Mouse (Mus musculus): Measurements from ENCODE around the gene Nbea. TPM values are rescaled to one million over a fixed set of nuclear protein-coding genes. Genes with fewer than 3 reads are reported as not detected.

Nbea gene
- total RNA-seq, 1 experiment from 2014 or later, result 0.29 TPM

DNA sequence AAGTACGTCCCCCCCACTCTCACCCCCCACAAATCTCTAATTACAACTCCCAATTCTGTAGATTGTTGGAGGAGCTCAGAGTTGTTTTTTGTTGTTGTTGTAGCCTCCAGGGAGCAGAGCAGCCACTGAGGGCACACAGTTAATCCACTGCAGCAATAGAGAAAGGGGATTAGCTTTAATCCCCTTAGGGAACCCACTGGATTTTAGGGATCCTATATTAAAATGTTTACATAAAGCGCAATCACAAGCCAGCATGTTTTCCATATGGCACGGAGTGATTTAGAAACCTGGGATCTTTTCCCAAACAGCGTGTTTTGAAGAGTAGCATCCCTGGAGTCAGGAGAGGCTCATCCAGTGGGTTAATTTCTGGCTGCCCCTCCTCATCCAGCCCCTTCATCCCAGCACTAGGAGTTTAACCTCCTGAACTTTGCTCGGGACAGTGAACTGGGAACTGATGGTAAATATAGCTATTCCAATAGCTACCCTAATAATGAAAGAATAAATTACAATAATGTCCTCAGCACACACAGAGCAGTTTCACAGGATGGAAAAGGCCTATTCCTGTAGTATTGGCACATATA, 394.8 kb downstream of the Nbea start:
- no peak for ATAC-seq (replicated peaks; ENCODE audit: insufficient number of reproducible peaks, low FRiP score, low TSS enrichment, poor library complexity, severe bottlenecking)

DNA sequence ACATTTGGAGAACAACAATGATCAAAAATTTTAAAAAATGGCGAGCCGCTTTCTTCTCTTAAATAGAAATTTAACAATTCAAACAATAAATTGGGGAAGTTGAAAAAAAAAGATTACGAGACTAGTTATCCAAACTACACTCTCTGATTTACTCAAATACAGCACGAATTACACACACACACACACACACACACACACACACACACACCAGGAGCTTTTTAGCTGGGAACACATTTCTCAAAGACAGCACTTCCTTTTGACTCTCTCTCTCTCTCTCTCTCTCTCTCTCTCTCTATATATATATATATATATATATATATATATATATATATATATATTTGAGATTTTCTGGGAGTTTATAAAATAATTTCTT, 395.3 kb downstream of the Nbea start:
- ATAC-seq (replicated peaks; ENCODE audit: insufficient number of reproducible peaks, low FRiP score, low TSS enrichment, poor library complexity, severe bottlenecking), result no peak

DNA sequence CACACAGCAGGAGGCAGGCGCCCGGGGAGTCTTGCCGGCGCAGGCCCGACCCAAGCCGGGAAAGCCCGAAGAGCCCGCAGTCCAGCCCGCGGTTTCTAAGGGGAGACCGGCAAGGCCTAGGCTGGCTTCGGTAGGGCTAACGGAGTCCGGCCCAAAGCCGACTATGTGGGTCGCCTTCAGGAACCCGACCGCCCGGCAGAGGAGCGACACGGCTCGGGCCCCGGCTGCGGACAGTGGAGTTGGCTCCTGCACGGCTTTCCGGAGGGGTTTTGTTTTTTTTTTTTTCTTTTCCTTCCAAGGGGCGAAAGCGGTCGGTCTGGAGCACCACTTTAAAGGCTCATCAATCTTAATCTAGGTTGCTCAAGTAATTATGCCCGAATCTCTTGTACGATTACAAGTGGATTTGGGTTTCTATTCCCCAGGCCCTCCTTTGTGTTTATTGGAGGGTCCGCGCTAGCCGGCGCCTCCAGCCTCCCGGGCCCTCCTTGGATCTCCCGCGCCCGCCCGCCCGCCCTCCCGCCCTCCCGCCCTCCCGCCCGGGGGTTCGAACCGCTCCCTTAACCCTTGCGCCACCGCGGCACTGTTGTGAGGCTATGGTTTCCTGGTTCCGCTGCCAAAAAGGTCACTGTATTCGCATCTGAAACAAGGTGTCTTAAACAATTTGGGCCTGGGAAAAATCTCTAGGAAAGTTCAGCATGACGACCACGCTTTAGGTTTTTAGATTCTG, 395.9 kb downstream of the Nbea start:
- ATAC-seq (replicated peaks; ENCODE audit: insufficient number of reproducible peaks, low FRiP score, low TSS enrichment, poor library complexity, severe bottlenecking), result 0 out of 2 replicates have a peak, but pooled peaks have one; percentile 32

DNA sequence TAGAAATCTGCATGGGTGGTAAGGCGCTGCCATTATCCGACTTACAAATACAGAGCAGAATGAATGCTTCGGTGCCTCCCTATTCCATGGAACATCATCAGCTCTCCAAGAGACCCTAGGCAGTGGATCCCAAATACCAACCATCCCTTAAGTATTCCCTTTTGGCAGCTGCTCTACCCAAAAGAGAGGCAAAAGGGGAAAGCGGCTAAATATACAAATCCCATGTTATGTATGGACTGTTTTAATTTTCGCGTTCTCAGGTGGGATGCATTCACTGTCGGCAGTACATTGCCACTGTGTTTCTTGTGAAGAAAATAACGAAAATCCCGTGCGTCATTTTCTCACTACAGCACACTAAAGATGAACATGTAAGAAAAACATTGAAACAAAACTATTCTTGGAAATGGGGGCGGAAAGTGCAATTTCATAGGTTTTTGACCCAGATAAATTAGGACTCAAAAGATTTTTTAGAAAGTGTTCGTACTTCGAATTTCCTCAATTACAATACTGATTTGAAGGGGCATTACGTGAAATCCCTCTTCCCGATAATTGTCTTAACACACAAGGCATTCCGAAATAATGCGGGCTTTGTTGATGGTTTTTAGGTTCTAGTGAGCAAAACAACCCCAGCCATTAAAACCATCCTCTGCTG, 396.5 kb downstream of the Nbea start:
- ATAC-seq (replicated peaks; ENCODE audit: insufficient number of reproducible peaks, low FRiP score, low TSS enrichment, poor library complexity, severe bottlenecking), result no peak

DNA sequence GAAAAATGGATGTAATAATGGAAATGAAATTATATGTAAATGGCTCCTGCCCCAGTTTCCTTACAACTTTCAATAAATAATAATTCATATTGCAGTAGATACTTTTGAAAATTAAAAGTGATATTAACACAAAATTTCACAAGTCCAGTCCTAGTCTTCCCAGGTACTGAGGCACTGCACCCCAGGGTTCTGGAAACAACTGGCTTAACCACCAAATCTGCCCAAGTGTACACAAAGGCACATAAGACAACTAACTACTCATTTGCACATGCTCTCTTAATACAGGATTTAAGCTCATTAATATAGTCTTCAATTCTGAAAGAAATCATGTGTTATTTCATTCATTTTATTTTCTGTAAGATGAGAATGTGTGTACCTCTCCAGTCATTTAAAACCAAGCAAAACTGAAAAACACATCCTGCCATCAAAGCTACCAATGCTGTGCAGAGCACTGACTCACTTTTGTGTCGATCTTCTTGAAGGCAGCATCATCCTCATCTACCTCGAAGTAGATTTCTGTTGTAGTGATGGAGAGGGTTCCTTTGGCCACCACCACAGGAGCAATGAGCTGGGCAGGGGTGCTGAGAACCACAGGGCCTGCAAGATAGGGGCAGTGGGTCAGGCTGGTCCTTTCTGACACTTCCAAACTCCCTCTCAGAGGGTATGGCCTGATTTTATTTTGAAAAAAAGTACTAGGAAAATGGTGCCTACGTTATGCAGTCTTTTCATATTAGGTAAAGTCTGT, 397.3 kb downstream of the Nbea start:
- no peak for ATAC-seq (replicated peaks; ENCODE audit: insufficient number of reproducible peaks, low FRiP score, low TSS enrichment, poor library complexity, severe bottlenecking)

DNA sequence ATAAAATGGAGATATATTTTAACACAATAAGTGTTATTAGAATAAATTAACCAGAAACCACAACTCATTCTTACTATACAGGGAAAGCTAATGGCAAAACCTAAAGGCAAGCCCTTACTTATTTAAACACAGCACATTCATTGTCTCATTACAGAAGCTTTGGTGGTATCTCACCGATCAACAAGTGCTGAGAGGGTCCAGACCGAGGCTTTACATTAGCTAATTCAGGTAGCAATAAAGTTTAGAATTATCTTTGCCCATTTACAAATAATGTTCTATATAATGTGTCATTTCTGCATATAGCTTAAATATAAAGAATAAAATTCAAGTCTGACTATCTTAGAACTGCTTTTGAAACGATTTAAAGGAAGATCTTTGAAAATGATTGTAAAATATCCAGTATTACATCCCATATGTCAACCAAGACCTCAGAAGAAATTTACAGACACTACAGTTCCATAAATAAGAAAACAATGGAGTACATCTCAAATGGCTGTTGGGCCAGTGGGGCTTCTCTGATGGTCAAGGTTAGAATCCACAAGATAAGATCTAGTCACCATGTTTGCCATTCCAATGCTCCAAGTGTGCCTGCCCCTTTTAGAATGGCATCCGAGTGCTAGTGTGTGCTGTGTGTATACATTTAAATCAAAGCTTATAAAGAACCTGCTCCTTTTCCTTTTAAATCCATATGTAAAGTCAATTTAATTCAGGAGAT, 398.1 kb downstream of the Nbea start:
- no peak for ATAC-seq (replicated peaks; ENCODE audit: insufficient number of reproducible peaks, low FRiP score, low TSS enrichment, poor library complexity, severe bottlenecking)

DNA sequence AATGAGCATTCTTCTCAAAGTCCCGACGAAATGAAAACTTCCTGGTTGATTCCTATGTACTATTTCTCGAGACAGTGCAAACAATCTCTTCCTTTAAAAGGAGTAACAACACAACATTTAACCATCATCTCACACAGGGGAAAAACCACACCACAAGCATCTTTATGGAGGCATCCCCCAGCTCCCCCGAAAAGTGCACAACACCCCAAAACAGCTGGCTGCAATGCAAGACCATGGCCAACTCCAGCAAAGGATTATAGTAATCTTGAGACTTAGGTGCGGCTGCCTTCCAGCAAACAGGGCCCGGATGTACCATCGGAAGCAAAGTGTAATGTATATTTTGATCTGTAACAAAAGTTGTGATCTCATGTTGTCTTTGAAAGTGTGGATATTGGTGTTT, 399.4 kb downstream of the Nbea start:
- no peak for ATAC-seq (replicated peaks; ENCODE audit: insufficient number of reproducible peaks, low FRiP score, low TSS enrichment, poor library complexity, severe bottlenecking)

DNA sequence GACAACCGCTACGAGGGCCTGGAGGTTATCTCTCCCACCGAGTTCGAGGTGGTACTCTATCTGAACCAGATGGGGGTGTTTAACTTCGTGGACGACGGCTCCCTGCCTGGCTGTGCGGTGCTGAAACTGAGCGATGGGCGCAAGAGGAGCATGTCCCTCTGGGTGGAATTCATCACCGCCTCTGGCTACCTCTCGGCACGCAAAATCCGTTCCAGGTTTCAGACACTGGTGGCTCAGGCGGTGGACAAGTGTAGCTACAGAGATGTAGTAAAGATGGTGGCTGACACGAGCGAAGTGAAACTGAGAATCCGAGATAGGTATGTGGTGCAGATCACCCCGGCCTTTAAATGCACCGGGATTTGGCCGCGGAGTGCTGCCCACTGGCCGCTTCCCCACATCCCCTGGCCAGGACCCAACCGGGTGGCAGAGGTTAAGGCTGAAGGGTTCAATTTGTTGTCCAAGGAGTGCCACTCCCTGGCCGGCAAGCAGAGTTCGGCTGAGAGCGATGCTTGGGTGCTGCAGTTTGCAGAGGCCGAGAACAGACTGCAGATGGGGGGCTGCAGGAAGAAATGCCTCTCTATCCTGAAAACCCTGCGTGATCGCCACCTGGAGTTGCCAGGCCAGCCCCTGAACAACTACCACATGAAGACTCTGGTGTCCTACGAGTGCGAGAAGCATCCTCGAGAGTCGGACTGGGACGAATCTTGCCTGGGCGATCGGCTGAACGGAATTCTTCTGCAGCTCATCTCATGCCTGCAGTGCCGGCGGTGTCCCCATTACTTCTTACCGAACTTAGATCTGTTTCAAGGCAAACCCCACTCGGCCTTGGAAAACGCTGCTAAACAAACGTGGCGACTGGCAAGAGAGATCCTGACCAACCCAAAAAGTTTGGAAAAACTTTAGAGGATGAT, 400.1 kb downstream of the Nbea start:
- no peak for ATAC-seq (replicated peaks; ENCODE audit: insufficient number of reproducible peaks, low FRiP score, low TSS enrichment, poor library complexity, severe bottlenecking)

DNA sequence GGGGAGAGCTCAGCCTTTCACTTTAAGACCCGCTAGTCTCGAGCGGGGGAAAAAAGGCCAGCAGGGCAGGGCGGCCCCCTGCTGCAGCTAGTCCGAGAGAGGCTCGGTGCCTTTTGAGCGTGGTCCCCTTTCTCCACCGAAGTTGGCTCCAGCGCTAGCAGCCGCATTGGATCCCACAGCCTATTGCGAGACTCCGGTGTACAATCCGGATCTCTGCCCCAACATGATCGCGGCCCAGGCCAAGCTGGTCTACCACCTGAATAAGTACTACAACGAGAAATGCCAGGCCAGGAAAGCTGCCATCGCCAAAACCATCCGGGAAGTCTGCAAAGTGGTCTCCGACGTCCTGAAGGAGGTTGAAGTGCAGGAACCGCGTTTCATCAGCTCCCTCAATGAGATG, 400.7 kb downstream of the Nbea start:
- ATAC-seq (replicated peaks; ENCODE audit: insufficient number of reproducible peaks, low FRiP score, low TSS enrichment, poor library complexity, severe bottlenecking), result no peak

DNA sequence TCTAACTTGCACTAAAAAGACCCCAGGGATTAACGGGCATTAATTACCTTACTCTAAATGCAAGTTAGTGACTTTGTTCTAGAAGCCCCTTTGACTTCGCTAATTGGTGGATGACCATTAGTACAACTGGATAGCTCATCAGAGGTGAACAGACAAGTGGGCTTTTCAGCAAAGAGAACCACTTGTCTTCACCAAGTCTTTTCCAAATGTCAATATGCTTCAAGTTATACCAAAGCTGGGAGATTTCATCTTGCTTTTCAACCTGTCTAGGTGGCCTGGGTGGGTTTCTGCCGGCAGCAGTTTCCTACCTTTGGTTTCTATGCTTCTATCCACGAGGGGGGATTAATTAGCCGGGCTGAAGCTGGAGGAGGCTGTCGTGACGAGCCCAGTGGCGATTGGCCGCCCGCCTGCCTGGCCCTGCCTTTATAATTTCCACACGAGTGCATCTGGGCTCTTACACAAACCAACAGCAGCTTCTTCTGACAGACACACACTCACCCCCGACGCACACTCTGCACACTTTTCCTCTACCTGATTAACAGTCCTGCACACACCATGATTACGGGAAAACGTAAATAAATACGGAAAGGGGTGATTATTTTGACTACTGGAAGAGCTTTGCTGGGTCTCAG, 401.3 kb downstream of the Nbea start, which contains the start of gene Mab21l1:
Mab21l1 (plus strand) TSS at position 455 of the 632 bp plus-strand sequence.
- no peak for ATAC-seq (replicated peaks; ENCODE audit: insufficient number of reproducible peaks, low FRiP score, low TSS enrichment, poor library complexity, severe bottlenecking)

DNA sequence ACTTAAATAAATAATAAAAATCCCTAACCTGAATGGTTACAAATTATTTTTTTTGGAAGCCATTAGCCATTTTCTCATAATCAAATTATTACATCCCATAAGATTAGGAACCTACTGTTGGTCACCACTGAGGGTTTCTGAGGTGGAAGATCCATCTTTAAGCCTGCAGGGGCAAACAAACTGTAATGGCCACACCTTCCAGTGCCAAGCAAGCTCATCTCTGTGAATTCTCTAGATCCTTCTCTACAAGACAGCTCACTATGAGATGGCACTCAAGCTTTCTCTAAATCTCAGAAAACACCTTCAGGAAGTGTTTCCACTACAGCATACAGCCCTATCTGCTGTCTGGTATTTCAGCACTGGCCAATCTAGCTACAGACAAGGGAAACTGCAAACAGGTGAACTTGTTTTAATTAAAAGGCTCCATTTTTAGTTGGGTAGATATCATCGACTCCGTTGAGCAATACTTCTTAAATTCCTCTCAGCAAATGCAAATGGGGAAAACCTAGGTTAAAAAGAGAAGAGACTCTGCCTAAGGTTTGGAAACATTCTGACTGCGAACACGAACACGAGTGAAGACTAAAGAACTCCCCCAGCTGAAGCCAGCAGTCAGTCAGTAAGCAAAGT, 402.0 kb downstream of the Nbea start:
- ATAC-seq (replicated peaks; ENCODE audit: insufficient number of reproducible peaks, low FRiP score, low TSS enrichment, poor library complexity, severe bottlenecking), result no peak

DNA sequence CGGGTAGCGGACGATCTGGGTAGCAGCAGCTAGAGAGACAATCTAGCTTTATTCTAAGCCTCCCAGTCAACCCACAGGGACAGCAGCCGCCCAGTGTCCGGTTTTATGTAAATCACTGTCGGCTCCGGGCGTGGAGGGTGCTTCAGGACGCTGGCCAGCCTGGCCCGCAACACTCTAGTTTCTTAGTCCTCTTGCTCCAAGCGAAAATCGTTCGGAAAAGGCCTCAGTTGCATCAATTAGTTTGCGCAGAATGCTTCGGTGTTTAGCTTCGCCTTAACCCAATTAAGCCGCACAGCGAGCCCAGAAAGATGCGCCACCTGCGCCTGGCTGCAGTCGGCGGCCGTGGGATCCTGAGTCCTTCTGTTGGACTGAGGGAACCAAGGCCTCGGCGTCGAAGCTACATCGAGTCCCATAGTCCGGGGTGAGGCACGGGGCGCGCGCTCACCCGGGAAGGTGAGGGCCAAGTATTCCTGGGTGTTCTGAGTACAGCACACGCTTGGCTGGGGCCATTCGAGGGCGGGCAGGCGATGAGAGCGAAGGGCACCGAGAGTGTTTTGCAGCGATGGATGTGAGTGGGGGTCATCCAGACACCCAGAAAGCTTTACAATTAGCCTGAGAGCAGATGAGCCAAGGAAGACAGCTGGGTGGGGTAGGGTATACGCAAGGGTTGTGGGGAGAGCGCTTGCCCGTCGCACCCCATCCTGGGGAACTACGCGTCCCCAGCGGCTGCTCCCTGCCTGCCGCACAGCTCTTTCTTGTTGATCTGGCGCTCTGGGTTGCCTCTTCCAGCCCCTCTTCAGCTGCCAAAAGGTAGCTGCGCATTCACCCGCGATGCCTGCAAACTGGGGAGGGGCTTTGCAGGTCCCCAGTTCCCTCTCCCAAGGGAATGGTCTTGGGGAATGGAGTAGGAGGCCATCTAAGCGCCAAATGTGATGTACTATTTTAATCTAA, 403.1 kb downstream of the Nbea start:
- no peak for ATAC-seq (replicated peaks; ENCODE audit: insufficient number of reproducible peaks, low FRiP score, low TSS enrichment, poor library complexity, severe bottlenecking)

DNA sequence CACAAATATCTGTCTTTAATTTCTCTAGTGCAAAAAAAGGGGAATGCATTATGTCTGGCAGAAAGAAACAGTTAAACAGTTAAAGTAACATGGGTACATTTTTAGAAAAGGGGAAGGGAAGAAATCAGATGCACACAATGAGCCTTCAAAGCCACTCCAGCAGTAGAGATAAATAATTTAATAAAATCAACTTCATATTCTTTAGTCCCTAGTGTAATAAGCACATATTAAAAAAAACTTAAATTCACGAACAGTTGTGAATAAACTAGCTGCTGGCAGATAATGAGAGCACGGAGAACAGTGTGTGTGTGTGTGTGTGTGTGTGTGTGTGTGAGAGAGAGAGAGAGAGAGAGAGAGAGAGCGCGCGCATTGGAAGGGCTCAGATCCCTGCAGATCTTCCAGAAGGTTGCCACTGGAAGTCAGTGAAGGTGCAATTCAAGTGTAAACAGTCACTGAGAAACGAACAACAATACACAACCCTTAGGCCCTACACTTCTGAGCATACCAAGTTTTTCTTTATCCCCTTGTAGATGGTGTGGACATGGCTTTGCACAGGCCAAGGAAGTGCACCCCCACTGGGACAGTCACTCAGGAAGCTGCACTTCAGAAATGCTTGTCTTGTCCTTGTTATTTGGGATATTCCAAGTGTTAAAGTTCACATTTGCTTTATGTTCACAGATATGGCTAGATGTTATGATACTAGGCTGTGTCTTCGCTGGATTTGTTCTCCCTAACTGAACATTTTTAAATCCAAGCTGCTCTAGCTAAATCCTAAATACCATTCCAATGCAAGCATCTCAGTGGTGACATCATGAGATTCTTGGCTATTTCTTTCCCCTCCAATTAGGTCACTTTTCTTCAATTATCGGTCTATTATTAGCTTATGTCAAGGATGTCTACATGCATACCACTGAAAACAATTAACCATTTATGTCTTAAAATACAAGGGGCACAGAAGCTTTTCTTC, 404.5 kb downstream of the Nbea start:
- no peak for ATAC-seq (replicated peaks; ENCODE audit: insufficient number of reproducible peaks, low FRiP score, low TSS enrichment, poor library complexity, severe bottlenecking)

DNA sequence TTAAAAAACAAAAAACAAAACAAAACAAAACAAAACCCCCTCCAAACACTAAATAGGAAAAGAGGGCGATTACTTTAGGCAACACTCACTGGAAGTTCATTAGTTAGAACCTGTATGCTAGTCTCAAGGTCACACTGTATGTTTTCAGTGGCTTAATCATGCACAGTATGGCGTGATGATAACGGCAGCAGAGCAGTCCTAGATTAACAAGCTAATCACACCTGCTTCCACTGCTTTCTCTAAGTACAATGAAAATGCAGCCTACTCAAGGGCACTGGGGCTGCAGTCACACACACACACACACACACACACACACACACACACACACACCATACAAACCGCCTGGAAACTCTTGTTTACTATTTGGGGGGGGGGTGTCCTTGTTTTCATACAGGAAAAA, 406.0 kb downstream of the Nbea start:
- ATAC-seq (replicated peaks; ENCODE audit: insufficient number of reproducible peaks, low FRiP score, low TSS enrichment, poor library complexity, severe bottlenecking), result no peak

DNA sequence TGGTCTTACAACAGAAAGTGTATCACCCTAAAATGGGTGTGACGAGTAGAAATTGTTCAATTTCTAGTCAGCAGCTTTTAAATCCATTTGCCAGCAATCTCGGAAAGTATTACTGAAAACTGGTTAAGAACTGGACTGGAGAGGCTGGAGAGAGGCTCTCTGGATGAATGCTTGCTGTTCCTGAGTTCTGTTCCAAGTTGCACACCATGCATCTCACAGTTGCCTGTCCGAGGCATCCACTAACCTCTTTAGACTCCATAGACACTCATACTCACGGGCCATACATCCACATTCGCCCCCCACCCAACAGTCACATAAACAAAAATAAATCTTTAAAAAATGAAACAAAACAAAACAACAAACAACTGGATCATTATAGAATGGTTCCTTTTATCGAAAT, 407.7 kb downstream of the Nbea start:
- no peak for ATAC-seq (replicated peaks; ENCODE audit: insufficient number of reproducible peaks, low FRiP score, low TSS enrichment, poor library complexity, severe bottlenecking)
